Mouse (Mus musculus) limb, embryonic 13.5 days (tissue): Measurements from ENCODE around the gene Rgs19. TPM values are rescaled to one million over a fixed set of nuclear protein-coding genes. Genes with fewer than 3 reads are reported as not detected.

ENCODE experiments used
- ATAC-seq: fragments of 200-750 bp; cut with Nextera tagmentation; 2 replicates; pipeline ENCODE4 v1.8.0; 2017; ENCODE audit warnings: low read depth, moderate number of reproducible peaks, moderate TSS enrichment; ENCODE audit not compliant: low FRiP score
- H3K27ac ChIP-seq: fragments of 300-500 bp; sonication (generic); 2 replicates; pipeline ENCODE4 v1.5.1; 2015; ENCODE audit warnings: inconsistent platforms, mild to moderate bottlenecking, moderate library complexity
- H3K27me3 ChIP-seq: fragments of 300-500 bp; sonication (generic); 2 replicates; pipeline ENCODE4 v1.6.1; 2015; ENCODE audit warnings: mild to moderate bottlenecking, inconsistent platforms
- H3K36me3 ChIP-seq: fragments of 300-500 bp; sonication (generic); 2 replicates; pipeline ENCODE4 v1.6.1; 2015; ENCODE audit warnings: inconsistent platforms, mild to moderate bottlenecking, moderate library complexity
- H3K4me1 ChIP-seq: fragments of 300-500 bp; sonication (generic); 2 replicates; pipeline ENCODE4 v1.6.1; 2015; ENCODE audit warnings: inconsistent platforms
- H3K4me2 ChIP-seq: fragments of 300-500 bp; sonication (generic); replicated peaks from 2 replicates; pipeline ENCODE4 v1.6.1; 2015; ENCODE audit warnings: inconsistent platforms, mild to moderate bottlenecking, moderate library complexity
- H3K4me3 ChIP-seq: fragments of 300-500 bp; sonication (generic); 2 replicates; pipeline ENCODE4 v1.5.1; 2015; ENCODE audit warnings: moderate library complexity, mild to moderate bottlenecking, inconsistent platforms
- H3K9ac ChIP-seq: fragments of 300-500 bp; sonication (generic); 2 replicates; pipeline ENCODE4 v1.6.1; 2015; ENCODE audit warnings: mild to moderate bottlenecking, inconsistent platforms
- H3K9me3 ChIP-seq: fragments of 300-500 bp; sonication (generic); 2 replicates; pipeline ENCODE4 v1.6.1; 2016; ENCODE audit warnings: inconsistent platforms
- WGBS: fragments of 180-500 bp; shearing (Covaris S2); methylation state at CpG from one replicate; pipeline ENCODE4 v1.1.7; 2015; 5-methylcytosine and 5-hydroxymethylcytosine counted together
- polyA plus RNA-seq: library from polyadenylated mRNA; unstranded; fragments of >200 nt; fragmentation: Nextera tagmentation; extraction: Ambion mirVana; gene quantifications from 2 replicates; pipeline ENCODE4 v1.2.1, GENCODE M21; 2015

Gene Rgs19
- polyA plus RNA-seq, 1 experiment from 2014 or later, result 79.0 TPM

DNA sequence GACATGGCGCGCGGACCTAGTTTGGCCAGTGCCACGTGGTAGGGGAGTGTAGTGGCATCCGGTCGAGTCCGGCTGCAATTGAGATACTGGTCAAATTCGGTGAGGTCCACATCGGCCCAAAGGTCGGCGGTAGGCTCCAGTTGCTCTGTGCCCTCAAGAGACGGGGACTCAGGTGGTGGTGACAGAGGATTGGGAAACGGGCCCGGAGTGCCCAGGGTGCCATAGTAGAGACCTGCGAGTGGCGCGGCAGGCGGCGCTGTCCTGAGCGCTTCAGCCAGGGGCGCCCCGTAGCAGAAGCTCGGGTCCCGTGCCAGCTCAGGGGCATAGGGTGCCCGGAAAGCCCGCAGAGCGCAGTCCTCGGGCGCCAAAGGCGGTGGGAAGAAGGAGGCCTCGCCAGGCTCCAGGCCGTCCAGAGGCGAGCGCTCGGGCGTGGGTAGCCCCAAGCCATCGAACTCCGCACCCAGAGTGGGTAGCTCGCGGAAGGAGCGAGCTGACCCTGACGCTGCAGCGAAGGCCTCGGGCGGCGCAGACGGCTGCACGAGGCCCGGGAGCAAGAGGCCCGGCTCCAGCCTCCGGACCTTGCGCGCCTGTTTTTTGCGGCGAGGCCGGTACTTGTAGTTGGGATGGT is 23.4 kb downstream of the Rgs19 start:
- WGBS, result 3% methylated on average over 56 of the region's 56 CpGs
- ATAC-seq, result no peak

DNA sequence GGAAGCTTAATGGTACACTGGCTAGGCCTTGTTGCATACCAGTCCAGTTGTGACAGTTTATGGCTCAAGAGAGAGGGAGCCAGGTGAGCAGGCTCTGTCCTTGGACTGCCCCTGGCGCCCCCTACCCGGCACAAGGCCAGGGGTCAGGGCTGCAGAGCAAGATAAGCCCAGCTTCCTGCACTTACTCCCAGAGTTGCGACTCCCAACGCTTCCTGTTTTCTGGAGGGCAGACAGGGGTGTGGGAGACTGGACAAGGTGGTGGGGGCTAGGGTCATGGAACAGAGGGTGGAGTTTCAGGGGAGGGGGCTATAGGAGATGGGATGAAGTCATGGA is 30.5 kb downstream of the Rgs19 start:
- Histone ChIP-seq H3K9me3 (no peaks in the 10 kb centered on the region), H3K4me2 (no peak overlapping the region), H3K4me3 (no peak overlapping the region), H3K4me1 (peaks cover 19% of the 10 kb centered on the region), H3K36me3 (no peaks in the 10 kb centered on the region), H3K9ac (no peak overlapping the region), H3K27ac (no peak overlapping the region), H3K27me3 (peaks cover 5% of the 10 kb centered on the region)
- WGBS, result 29% methylated on average over 4 of the region's 4 CpGs
- peak; percentile 7; the same call in 1 of the 2 replicates for ATAC-seq

More for the DNA sequence above, 23.4 kb downstream of the Rgs19 start:
- Histone ChIP-seq H3K36me3 (no peaks in the 10 kb centered on the region), H3K27me3 (peaks cover 66% of the 10 kb centered on the region), H3K27ac (no peak overlapping the region), H3K4me2 (peak overlapping the region; percentile 85), H3K4me3 (peak overlapping the region; percentile 55), H3K9ac (peak overlapping the region; percentile 64), H3K4me1 (peaks cover 31% of the 10 kb centered on the region), H3K9me3 (no peaks in the 10 kb centered on the region)

DNA sequence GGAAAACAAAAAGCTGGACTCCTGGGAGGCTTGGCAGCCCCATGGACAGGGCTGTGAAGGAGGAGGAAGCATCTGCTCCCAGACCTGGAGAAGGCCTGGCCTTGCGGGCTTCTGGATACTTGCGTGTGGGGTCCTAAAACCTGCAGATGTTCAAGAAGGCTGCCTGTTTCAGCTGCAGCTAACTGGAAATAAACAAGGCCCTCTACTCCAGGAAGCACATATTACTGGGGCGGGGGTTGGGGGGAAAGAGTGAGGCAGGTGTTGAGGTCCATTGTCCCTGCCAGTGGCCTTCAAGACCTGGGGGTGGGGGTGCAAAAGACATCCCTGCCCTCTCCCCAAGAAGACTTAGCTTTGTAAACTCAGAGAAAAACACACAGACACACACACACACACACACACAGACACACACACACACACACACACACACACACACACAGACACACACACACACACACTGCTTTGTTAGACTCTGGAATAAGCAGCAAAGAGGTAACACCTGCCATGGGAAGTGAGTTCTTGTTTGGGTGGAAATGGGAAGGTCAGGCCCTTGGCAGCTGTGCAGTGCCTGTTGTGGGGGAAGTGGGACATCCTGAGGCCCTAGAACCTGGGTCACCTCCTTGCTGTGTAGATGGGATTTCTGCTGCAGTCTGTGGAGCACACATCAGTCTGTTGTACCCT is 31.0 kb downstream of the Rgs19 start:
- no peak overlapping the region for H3K4me3 ChIP-seq
- no peaks in the 10 kb centered on the region for H3K36me3 ChIP-seq
- H3K27me3 ChIP-seq, result 0 out of 2 replicates have a peak, but pooled peaks cover under 1% of the 10 kb centered on the region
- no peak overlapping the region for H3K9ac ChIP-seq
- ATAC-seq, result no peak
- WGBS, result 72% methylated on average over 3 of the region's 3 CpGs
- H3K4me2 ChIP-seq, result no peak overlapping the region
- peaks cover 19% of the 10 kb centered on the region for H3K4me1 ChIP-seq
- no peaks in the 10 kb centered on the region for H3K9me3 ChIP-seq
- H3K27ac ChIP-seq, result no peak overlapping the region

DNA sequence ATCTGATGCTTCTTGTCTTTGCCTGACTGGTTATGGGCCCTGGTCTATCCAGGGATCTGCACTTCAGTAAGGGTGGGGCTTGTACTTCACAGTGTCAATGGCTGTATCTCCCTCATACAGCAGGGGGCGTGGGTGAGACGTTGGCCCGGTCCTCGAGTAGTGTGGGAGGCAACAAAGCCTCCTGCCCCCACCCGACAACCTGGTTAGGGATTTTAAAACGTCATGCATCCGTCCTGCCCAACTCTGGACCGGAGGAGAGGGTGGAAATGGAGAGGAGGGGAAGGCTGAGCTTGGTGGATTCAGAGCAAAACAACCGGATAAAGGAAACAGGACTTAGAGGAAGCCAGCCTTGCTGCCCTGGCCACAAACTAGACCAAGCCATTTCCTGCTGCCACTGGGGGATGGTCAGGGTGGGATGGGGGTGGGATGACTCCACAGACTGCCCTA is 34.1 kb downstream of the Rgs19 start:
- Histone ChIP-seq H3K9me3 (no peaks in the 10 kb centered on the region), H3K36me3 (peaks cover 29% of the 10 kb centered on the region), H3K27ac (no peak overlapping the region), H3K4me1 (peaks cover 33% of the 10 kb centered on the region), H3K9ac (no peak overlapping the region), H3K4me3 (no peak overlapping the region), H3K4me2 (0 out of 2 replicates have a peak overlapping the region, but pooled peaks have one; percentile 11), H3K27me3 (no peaks in the 10 kb centered on the region)
- WGBS, result 9% methylated on average over 9 of the region's 9 CpGs
- ATAC-seq, result peak; percentile 38

DNA sequence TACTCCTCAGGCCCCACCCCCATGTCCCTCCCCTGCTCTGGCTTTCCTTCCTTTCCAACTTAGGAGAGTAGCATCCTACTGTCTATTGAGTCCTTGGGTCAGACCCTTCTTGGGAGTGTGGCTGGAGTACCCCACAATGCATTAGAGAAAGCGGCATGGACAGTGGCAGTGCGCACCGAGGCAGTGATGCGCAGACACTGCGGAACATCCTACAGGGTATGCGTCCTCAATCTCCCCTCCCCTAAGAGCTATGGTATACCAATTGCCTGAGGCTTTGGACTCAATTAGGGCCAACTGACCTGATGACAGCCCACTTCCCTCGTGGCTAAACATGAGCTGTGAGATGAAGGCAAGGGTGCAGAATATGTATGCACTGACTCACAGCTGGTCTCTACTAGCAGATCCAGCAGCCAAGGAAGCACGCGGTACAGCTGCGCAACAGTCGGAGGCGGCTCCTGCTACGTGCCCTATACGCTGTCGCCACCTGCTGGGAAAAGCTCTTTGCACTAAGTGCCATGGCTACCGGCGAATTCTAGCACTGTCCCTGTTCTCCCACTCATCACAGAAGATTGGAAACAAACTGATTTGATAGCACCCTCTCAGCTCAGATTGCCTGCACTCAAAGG is 34.7 kb downstream of the Rgs19 start:
- 40% methylated on average over 17 of the region's 17 CpGs for WGBS
- H3K4me1 ChIP-seq, result peaks cover 33% of the 10 kb centered on the region

DNA sequence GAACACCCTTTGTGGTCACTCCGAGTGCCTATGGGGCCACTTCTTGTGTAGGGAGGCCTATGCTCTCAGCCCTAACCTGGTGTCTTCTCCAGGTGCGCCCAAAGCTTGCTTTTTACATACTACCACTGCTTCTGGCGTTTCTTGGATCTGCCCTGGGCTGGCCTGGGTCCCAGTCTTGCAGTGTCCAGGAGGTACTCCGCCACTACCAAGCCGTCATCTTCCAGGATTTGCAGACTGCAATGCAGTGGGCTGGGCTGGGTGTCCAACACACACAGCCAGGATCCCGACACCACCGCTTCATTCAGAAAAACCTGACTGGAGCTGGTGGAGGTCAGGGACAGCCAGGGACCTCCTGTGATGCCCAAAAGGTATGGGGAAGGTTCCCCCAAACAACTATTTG is 35.2 kb downstream of the Rgs19 start:
- no peak overlapping the region for H3K4me3 ChIP-seq
- ATAC-seq, result no peak
- H3K4me2 ChIP-seq, result no peak overlapping the region
- peaks cover 39% of the 10 kb centered on the region for H3K36me3 ChIP-seq
- 85% methylated on average over 7 of the region's 7 CpGs for WGBS
- no peaks in the 10 kb centered on the region for H3K9me3 ChIP-seq
- peaks cover 33% of the 10 kb centered on the region for H3K4me1 ChIP-seq
- no peak overlapping the region for H3K27ac ChIP-seq
- H3K9ac ChIP-seq, result no peak overlapping the region
- H3K27me3 ChIP-seq, result no peaks in the 10 kb centered on the region

More for the DNA sequence above, 34.7 kb downstream of the Rgs19 start:
- 0 out of 2 replicates have a peak overlapping the region, but pooled peaks have one; percentile 11 for H3K4me2 ChIP-seq
- H3K27me3 ChIP-seq, result no peaks in the 10 kb centered on the region
- ATAC-seq, result peak; percentile 37; the same call in 1 of the 2 replicates
- H3K9me3 ChIP-seq, result no peaks in the 10 kb centered on the region
- no peak overlapping the region for H3K9ac ChIP-seq
- H3K36me3 ChIP-seq, result peaks cover 34% of the 10 kb centered on the region
- no peak overlapping the region for H3K4me3 ChIP-seq
- no peak overlapping the region for H3K27ac ChIP-seq

DNA sequence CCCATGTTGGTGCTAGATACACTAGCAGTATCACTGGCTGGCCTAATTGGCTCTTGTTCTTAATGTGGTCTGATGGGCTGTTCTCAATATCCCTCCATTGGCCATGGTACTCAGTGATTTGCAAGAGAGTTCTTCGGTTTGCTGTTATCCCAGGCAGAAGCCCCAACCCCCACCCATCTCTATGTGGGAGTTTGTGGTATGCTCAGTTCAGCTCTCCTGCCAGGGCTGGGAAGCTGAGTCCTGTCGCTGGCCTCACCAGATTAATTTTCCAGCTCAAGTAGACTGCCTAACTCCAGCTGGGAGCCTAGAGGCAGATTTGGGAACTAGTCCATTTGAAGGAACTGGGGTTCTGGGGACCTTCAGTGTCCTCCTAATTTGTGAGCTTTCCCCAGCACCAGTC is 36.3 kb downstream of the Rgs19 start:
- Histone ChIP-seq H3K9ac (no peak overlapping the region), H3K4me2 (no peak overlapping the region), H3K27me3 (no peaks in the 10 kb centered on the region), H3K36me3 (peaks cover 50% of the 10 kb centered on the region), H3K4me3 (no peak overlapping the region), H3K27ac (no peak overlapping the region), H3K4me1 (peaks cover 33% of the 10 kb centered on the region), H3K9me3 (no peaks in the 10 kb centered on the region)
- ATAC-seq, result no peak
- WGBS, result 64% methylated on average over 2 of the region's 2 CpGs

DNA sequence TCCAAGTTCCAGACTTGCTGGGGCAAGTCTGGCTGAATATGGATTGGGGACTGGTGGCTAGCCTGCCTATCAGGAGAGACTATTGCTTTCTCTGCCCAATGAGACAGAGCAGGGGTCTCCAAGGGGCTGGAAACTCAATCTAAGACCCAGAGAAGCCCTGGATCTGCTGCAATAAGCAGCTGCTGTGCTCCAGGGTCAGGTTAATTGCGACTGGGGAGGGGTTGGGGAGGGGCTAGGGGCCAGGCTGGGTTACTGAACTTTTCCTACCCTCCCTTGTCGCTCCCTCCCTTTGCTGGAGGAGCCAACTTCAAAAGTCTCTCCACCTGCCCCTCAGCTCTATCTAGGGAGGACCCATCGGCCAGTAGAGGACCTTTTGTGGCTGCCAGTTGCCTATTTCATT is 37.0 kb downstream of the Rgs19 start, which contains the start of gene Gm29797:
Gm29797 (plus strand) TSS at position 301 of the 400 bp plus-strand sequence.
- 40% methylated on average over 3 of the region's 3 CpGs for WGBS
- Histone ChIP-seq H3K4me3 (no peak within 1 kb of the TSS), H3K9me3 (no peaks in the 10 kb centered on the region), H3K9ac (no peak within 1 kb of the TSS), H3K4me1 (peaks cover 30% of the 10 kb centered on the region), H3K36me3 (peaks cover 57% of the 10 kb centered on the region), H3K27ac (no peak within 1 kb of the TSS), H3K4me2 (no peak within 1 kb of the TSS), H3K27me3 (no peaks in the 10 kb centered on the region)
- ATAC-seq, result no peak

DNA sequence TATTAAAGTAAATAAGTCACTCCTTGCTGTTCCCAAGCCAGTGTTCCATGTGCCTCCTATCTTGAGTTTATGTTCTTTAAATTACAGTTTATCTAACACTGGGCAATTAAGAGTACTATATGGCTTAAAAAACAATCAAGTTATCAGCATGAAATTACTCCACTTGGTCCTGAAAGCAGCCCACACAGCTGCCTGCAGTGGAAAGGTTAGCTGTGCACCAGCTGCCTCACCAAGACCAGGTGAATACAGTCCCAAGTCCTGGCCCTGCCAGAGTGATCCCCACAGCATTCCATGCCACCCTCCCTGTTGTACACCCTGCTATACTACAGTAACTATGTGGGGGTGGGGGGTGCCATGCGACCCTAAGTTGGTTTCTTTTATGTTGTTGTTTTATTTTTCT is 40.3 kb downstream of the Rgs19 start:
- no peak overlapping the region for H3K4me2 ChIP-seq
- no peak overlapping the region for H3K9ac ChIP-seq
- 90% methylated on average over 1 of the region's 1 CpGs for WGBS
- H3K27ac ChIP-seq, result no peak overlapping the region
- peaks cover 14% of the 10 kb centered on the region for H3K4me1 ChIP-seq
- H3K36me3 ChIP-seq, result peaks cover 88% of the 10 kb centered on the region
- no peak for ATAC-seq
- H3K9me3 ChIP-seq, result no peaks in the 10 kb centered on the region
- H3K27me3 ChIP-seq, result no peaks in the 10 kb centered on the region
- H3K4me3 ChIP-seq, result no peak overlapping the region

DNA sequence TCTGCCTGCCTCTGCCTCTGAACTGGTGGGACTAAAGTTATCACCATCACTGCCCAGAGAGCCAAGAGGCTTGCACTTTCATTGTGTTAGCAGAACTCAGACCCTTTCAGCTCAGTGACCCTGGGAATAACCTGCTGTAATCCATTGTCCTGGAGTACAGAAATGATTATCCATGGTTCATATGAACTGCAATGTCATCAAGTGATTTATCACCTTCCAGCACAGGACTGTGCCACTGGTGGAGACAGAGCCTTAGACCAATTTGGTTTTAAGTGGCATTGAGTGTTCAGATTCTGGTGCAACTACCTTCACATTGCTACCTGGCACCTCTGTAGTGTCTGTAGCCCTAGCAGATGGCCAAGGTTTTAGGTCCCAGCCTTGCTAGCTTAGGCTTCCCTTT is 40.7 kb downstream of the Rgs19 start:
- H3K27me3 ChIP-seq, result no peaks in the 10 kb centered on the region
- ATAC-seq, result no peak
- H3K4me2 ChIP-seq, result no peak overlapping the region
- no peaks in the 10 kb centered on the region for H3K9me3 ChIP-seq
- no peak overlapping the region for H3K4me3 ChIP-seq
- H3K36me3 ChIP-seq, result peaks cover 93% of the 10 kb centered on the region
- H3K27ac ChIP-seq, result no peak overlapping the region
- peaks cover 14% of the 10 kb centered on the region for H3K4me1 ChIP-seq
- H3K9ac ChIP-seq, result no peak overlapping the region

DNA sequence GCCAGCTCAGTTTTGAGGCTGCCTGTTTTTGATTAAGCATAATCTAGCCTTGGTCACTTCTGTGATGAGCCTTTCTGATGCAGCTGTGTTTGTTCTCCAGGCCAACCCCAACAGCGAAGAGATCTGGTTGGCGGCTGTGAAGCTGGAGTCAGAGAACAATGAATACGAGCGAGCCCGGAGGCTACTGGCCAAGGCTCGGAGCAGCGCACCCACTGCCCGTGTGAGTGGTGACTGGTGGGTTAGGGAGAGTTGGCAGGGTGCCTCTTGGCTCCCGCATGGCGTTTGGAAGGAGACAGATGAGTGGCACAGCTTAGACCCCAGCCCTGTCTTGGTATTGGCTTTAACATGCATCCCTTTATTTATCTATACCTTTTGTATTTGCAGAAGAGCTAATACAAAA is 44.9 kb downstream of the Rgs19 start:
- Histone ChIP-seq H3K9me3 (no peaks in the 10 kb centered on the region), H3K4me2 (no peak overlapping the region), H3K27me3 (no peaks in the 10 kb centered on the region), H3K9ac (no peak overlapping the region), H3K4me3 (no peak overlapping the region), H3K36me3 (peaks cover 88% of the 10 kb centered on the region), H3K27ac (no peak overlapping the region), H3K4me1 (peaks cover 16% of the 10 kb centered on the region)
- no peak for ATAC-seq
- WGBS, result 86% methylated on average over 10 of the region's 10 CpGs

DNA sequence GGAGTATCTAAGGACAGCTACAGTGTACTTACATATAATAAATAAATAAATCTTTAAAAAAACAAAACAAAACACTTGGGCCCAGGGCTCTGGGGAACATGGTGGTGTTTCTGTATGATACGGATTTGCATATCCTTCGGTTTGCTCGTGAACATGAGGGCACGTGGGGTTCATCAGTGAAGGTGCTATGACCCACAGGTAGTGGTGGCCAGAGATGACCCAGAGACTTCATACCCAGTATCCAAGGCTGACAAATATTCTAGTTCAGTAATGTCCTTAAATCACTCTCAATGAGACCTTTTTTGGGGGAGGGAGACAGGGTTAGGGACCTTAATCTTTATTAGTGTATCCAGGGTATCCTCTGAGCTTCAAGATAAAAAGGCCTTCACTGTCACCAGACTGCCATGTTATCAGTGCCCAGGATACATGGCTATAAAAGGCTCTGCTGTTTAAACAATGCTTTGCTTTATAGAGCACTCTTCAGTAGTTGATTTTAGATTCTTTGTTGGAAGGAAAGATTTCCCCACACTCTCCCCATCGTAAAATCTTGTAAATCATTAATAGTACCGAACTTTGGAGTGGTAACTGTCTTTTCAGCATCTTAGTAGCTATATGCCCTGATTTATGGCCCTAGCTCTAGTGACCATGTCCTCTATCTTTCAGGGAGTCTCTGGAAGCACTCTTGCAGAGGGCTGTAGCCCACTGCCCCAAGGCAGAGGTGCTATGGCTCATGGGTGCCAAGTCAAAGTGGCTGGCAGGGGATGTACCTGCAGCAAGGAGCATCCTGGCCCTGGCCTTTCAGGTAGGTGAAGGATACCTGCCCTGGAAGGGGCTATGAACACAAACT is 46.9 kb downstream of the Rgs19 start:
- Histone ChIP-seq H3K27me3 (no peaks in the 10 kb centered on the region), H3K4me1 (peaks cover 16% of the 10 kb centered on the region), H3K27ac (no peak overlapping the region), H3K4me3 (no peak overlapping the region), H3K9ac (no peak overlapping the region), H3K36me3 (peaks cover 87% of the 10 kb centered on the region), H3K9me3 (no peaks in the 10 kb centered on the region), H3K4me2 (no peak overlapping the region)
- no peak for ATAC-seq
- WGBS, result 71% methylated on average over 6 of the region's 6 CpGs
